Mouse (Mus musculus): ENCODE data around the gene Olig1. TPM values are rescaled to one million over a fixed set of nuclear protein-coding genes. Genes with fewer than 3 reads are reported as not detected.

The Olig1 gene
- polyA plus RNA-seq, 1 experiment from 2014 or later: 18.0 TPM

DNA sequence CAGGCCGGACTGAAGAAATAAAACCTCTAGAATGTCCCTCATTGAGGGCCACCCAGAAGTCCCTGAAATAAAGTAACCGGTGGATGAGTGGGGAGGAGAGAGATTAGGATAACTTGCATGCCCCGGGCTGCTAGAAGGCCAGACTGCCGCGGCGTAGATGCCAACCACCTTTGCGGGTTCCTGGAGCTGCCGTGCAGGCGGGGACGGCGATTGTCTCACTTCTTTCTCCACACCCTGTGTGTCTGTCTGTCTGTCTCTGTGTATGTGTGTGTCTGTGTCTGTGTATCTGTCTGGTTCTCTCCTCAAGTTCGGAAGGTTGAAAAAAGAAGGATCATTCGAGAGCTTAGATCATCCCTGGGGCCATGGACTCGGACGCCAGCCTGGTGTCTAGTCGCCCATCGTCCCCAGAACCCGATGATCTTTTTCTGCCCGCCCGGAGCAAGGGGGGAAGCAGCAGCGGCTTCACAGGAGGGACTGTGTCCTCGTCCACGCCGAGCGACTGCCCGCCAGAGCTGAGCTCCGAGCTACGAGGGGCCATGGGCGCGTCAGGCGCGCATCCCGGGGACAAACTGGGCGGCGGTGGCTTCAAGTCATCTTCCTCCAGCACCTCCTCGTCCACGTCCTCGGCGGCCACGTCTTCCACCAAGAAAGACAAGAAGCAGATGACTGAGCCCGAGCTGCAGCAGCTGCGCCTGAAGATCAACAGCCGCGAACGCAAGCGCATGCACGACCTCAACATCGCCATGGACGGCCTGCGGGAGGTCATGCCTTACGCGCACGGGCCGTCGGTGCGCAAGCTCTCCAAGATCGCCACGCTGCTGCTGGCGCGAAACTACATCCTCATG is 43.3 kb upstream of the Olig1 start:
- Histone ChIP-seq H3K27ac (ENCODE audit: low read depth, low read length) (no peak overlapping the region), H3K9me3 (replicated peaks; ENCODE audit: control insufficient read depth, low read length) (no peaks in the 10 kb centered on the region), H3K27me3 (replicated peaks; ENCODE audit: control insufficient read depth, insufficient read depth, low read length) (peaks cover 76% of the 10 kb centered on the region), H3K9ac (ENCODE audit: low read length) (peak overlapping the region; percentile 61), H3K4me2 (ENCODE audit: low read length) (peak overlapping the region; percentile 56), H3K36me3 (ENCODE audit: control insufficient read depth, insufficient read depth, low read length) (no peaks in the 10 kb centered on the region), H3K4me3 (ENCODE audit: low read depth, low read length) (peak overlapping the region; percentile 40), H3K4me1 (ENCODE audit: control insufficient read depth, insufficient read depth, low read length) (peaks cover 22% of the 10 kb centered on the region)
- no peak for DNase-seq (ENCODE audit: low spot score)
- under 1% methylated on average over 60 of the region's 60 CpGs for WGBS
- ATAC-seq: no peak

DNA sequence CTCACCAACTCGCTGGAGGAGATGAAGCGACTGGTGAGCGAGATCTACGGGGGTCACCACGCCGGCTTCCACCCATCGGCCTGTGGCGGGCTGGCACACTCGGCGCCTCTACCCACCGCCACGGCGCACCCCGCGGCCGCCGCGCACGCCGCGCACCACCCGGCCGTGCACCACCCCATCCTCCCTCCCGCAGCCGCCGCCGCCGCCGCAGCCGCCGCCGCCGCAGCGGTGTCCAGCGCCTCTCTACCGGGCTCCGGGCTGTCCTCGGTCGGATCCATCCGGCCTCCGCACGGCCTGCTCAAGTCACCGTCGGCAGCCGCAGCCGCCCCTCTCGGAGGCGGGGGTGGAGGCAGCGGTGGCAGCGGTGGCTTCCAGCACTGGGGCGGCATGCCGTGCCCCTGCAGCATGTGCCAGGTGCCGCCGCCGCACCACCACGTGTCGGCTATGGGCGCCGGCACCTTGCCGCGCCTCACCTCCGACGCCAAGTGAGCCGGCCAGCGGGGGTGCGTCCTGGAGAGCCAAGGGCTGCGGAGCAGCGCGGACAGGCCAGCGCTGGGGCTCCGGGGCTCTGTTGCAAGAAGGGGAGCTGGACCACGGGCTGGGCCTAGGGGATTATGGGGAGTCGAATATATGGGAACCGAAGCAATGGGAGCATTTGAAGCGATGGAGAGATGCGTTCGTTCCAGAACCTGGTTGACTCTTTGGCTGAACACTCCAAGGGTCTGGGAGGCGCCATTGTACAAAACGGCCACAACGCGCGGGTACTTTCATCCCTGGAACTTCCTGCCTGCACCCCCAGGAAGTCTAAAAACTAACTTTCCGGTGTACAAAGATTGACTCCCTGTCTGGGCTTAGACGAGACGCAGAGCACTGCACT is 42.5 kb upstream of the Olig1 start:
- DNase-seq (ENCODE audit: low spot score) (no peak), ATAC-seq (no peak)
- peaks cover 23% of the 10 kb centered on the region for H3K4me1 ChIP-seq (ENCODE audit: control insufficient read depth, insufficient read depth, low read length)
- no peaks in the 10 kb centered on the region for H3K9me3 ChIP-seq (replicated peaks; ENCODE audit: control insufficient read depth, low read length)
- peak overlapping the region; percentile 61 for H3K9ac ChIP-seq (ENCODE audit: low read length)
- WGBS: under 1% methylated on average over 68 of the region's 85 CpGs
- peak overlapping the region; percentile 56 for H3K4me2 ChIP-seq (ENCODE audit: low read length)
- H3K4me3 ChIP-seq (ENCODE audit: low read depth, low read length): peak overlapping the region; percentile 40
- no peak overlapping the region for H3K27ac ChIP-seq (ENCODE audit: low read depth, low read length)
- no peaks in the 10 kb centered on the region for H3K36me3 ChIP-seq (ENCODE audit: control insufficient read depth, insufficient read depth, low read length)
- H3K27me3 ChIP-seq (replicated peaks; ENCODE audit: control insufficient read depth, insufficient read depth, low read length): peaks cover 76% of the 10 kb centered on the region

DNA sequence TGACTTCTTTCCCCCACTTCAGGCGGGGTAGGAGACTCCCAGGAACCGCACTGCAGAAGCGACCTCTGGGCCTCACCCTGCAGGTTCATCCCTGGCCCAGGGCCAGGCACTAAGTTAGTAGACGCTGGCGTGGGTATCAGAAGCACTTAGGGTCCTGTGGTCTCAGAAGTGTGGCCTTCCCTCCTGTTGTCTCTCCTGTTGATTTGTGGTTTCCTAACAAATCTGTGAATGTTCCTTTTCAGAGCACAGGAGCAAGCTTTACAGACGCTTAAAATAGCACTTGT is 41.9 kb upstream of the Olig1 start:
- Histone ChIP-seq H3K36me3 (ENCODE audit: control insufficient read depth, insufficient read depth, low read length) (no peaks in the 10 kb centered on the region), H3K9ac (ENCODE audit: low read length) (peak overlapping the region; percentile 61; the same call in 1 of the 2 replicates), H3K4me1 (ENCODE audit: control insufficient read depth, insufficient read depth, low read length) (peaks cover 21% of the 10 kb centered on the region), H3K4me2 (ENCODE audit: low read length) (peak overlapping the region; percentile 56), H3K27ac (ENCODE audit: low read depth, low read length) (no peak overlapping the region), H3K9me3 (replicated peaks; ENCODE audit: control insufficient read depth, low read length) (no peaks in the 10 kb centered on the region), H3K4me3 (ENCODE audit: low read depth, low read length) (peak overlapping the region; percentile 40), H3K27me3 (replicated peaks; ENCODE audit: control insufficient read depth, insufficient read depth, low read length) (peaks cover 75% of the 10 kb centered on the region)
- WGBS: 3% methylated on average over 6 of the region's 6 CpGs
- no peak for ATAC-seq
- DNase-seq (ENCODE audit: low spot score): no peak

DNA sequence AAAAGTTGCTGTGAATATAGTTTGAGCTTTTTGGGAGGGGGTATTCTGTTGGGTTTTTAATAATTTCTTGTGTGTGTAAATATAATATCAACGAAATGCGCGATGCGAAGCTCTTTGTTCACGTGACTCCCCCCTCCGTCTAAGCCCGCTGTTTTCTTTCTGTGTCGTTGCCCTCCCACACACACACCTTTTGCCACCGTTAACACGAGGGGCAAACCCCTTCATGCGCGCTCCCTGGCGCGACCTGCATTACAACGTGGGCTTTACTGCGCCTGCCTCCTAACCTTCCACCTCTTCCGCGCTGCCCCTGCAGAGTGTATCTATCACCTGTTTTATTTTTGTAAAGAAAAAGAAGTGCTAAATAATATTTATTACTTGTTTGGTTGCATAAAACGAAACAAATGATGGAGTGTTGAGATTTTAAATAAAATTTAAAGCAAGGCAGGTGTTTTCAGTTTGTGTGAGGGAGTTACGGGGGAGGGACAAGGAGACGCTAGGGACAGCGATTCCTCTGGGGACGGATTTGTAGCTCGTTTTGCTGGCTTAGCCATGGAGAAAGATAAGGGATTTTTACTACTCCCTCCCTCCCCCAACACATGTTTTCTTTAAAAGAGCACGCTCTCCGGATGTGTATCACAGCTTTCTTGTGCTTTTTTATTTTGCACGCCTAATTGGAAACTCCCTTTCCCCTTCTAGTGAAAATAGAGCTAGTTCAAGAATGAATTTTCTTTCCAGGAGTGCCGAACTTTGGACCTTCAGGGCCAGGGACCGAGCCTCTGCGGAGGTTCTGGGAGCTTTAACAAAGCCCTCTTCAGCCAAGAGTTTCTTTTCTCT is 41.1 kb upstream of the Olig1 start:
- ATAC-seq (no peak), DNase-seq (ENCODE audit: low spot score) (no peak)
- Histone ChIP-seq H3K36me3 (ENCODE audit: control insufficient read depth, insufficient read depth, low read length) (no peaks in the 10 kb centered on the region), H3K4me3 (ENCODE audit: low read depth, low read length) (peak overlapping the region; percentile 40), H3K4me1 (ENCODE audit: control insufficient read depth, insufficient read depth, low read length) (peaks cover 20% of the 10 kb centered on the region), H3K4me2 (ENCODE audit: low read length) (peak overlapping the region; percentile 56), H3K27ac (ENCODE audit: low read depth, low read length) (no peak overlapping the region), H3K9me3 (replicated peaks; ENCODE audit: control insufficient read depth, low read length) (no peaks in the 10 kb centered on the region), H3K9ac (ENCODE audit: low read length) (peak overlapping the region; percentile 61), H3K27me3 (replicated peaks; ENCODE audit: control insufficient read depth, insufficient read depth, low read length) (peaks cover 76% of the 10 kb centered on the region)
- 5% methylated on average over 30 of the region's 30 CpGs for WGBS

DNA sequence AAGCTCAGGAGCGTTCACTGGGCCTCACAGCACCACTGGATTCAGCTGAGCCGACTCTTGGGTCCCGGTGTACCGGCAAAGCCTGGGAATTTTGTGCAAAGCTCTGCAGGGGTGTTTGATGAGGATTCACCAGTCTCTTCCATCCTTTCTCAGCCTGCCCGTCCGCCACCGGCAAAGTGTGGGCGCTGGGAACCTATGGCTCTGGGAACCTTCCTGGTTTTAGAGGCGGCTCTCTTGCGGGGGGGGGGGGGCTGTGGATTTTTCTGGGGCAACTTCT is 40.6 kb upstream of the Olig1 start:
- DNase-seq (ENCODE audit: low spot score) (no peak), ATAC-seq (no peak)
- Histone ChIP-seq H3K4me2 (ENCODE audit: low read length) (peak overlapping the region; percentile 56), H3K4me1 (ENCODE audit: control insufficient read depth, insufficient read depth, low read length) (peaks cover 20% of the 10 kb centered on the region), H3K36me3 (ENCODE audit: control insufficient read depth, insufficient read depth, low read length) (no peaks in the 10 kb centered on the region), H3K4me3 (ENCODE audit: low read depth, low read length) (peak overlapping the region; percentile 40), H3K9ac (ENCODE audit: low read length) (peak overlapping the region; percentile 45), H3K27ac (ENCODE audit: low read depth, low read length) (no peak overlapping the region), H3K9me3 (replicated peaks; ENCODE audit: control insufficient read depth, low read length) (no peaks in the 10 kb centered on the region), H3K27me3 (replicated peaks; ENCODE audit: control insufficient read depth, insufficient read depth, low read length) (peaks cover 81% of the 10 kb centered on the region)
- 7% methylated on average over 10 of the region's 10 CpGs for WGBS

DNA sequence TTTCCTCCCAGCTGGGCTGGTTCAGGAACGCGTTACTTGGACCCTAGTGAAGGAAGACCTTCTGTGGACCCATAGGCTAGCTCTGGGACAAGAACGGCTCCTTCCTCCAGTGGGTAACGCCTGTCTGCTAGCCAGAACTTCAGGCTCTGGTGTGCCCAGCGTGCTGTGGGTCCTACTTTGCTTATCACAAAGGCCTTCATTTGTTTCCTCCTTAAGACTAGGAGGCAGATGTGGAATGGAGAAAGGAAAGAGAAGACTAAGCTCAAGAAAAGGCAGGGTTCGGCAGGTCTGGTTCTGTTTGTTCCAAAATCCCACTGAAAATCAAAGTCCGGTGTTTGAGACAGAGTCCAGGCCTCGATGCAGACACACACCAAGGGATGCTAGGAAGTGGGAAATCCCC is 39.9 kb upstream of the Olig1 start:
- 27% methylated on average over 8 of the region's 8 CpGs for WGBS
- peak overlapping the region; percentile 56 for H3K4me2 ChIP-seq (ENCODE audit: low read length)
- H3K36me3 ChIP-seq (ENCODE audit: control insufficient read depth, insufficient read depth, low read length): no peaks in the 10 kb centered on the region
- no peak overlapping the region for H3K27ac ChIP-seq (ENCODE audit: low read depth, low read length)
- DNase-seq (ENCODE audit: low spot score): no peak
- H3K9me3 ChIP-seq (replicated peaks; ENCODE audit: control insufficient read depth, low read length): no peaks in the 10 kb centered on the region
- ATAC-seq: no peak
- peaks cover 20% of the 10 kb centered on the region for H3K4me1 ChIP-seq (ENCODE audit: control insufficient read depth, insufficient read depth, low read length)
- peaks cover 84% of the 10 kb centered on the region for H3K27me3 ChIP-seq (replicated peaks; ENCODE audit: control insufficient read depth, insufficient read depth, low read length)
- peak overlapping the region; percentile 40; the same call in 1 of the 2 replicates for H3K4me3 ChIP-seq (ENCODE audit: low read depth, low read length)
- H3K9ac ChIP-seq (ENCODE audit: low read length): no peak overlapping the region

DNA sequence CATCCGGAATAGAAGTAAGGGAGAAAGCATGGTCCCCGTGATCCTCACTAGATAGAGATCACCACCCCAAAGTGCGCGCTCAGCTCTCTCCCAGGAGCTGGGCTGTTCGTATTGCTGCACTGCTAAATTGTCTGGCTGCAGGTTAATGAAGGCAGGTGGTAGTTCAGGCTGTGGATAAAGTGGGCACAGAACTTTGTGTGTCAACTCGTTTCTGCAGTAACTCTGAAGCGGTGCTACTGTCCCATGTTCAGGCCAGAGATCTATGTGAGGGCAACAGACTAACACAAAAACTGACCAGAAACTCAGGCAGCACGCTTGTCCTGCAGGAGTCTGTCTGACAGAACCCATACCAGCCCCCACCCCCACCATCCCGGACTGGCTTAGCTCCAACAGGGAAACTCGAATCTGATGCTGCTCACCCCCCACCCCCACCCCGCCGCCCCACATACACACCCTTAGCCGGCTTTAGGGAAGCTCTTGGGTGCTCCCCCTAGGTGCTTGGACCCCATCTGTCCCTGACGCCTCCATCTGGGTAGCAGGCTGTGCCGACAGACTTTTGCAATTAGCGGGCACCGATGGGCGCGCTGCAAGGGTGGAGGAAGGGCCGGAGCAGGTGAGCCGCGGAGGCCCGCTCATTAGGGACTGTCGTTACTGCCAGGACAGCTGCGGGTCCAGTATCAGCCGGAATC is 37.6 kb upstream of the Olig1 start:
- Histone ChIP-seq H3K4me1 (ENCODE audit: control insufficient read depth, insufficient read depth, low read length) (peaks cover 12% of the 10 kb centered on the region), H3K36me3 (ENCODE audit: control insufficient read depth, insufficient read depth, low read length) (no peaks in the 10 kb centered on the region), H3K4me3 (ENCODE audit: low read depth, low read length) (no peak overlapping the region), H3K9ac (ENCODE audit: low read length) (no peak overlapping the region), H3K4me2 (ENCODE audit: low read length) (peak overlapping the region; percentile 33; the same call in 1 of the 2 replicates), H3K9me3 (replicated peaks; ENCODE audit: control insufficient read depth, low read length) (no peaks in the 10 kb centered on the region), H3K27me3 (replicated peaks; ENCODE audit: control insufficient read depth, insufficient read depth, low read length) (peaks cover 85% of the 10 kb centered on the region), H3K27ac (ENCODE audit: low read depth, low read length) (no peak overlapping the region)
- WGBS: 4% methylated on average over 26 of the region's 26 CpGs
- DNase-seq (ENCODE audit: low spot score) (peak; percentile 69), ATAC-seq (peak; percentile 75)

DNA sequence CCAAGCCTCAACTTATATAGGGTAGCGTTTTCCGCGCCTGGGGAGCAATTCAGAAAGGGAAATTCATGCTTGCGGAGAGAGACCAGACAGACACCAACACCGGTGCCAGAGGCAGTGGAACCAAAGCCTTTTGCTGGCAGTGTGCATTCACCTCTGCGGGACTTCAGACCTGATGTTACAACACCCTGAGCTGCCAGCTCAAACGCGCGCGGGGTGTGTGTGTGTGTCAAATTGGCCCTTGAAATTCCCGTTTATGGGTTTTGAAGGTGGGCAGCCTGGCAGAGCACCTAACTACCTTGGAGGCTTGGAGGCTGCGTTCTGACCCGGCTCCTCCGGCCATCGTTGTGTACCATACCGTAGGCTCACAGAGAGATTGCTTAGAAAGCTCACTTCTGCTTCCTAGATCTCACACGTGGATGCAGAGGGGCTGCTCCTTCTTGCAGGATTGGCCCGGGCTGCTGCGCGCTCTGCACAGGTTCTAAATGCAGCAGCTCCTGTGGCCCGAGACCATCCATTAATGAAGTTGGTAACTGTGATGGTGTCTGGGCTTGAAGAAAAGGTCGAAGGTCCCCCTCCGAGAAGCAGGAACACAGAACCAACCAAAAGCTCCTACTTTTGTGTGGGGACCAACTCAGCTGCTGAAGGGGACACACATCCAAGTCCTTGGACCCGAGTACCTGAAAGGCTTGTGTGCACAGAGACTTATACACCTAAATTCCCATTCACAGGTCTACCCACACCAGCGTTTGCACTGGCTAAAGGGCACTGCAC is 36.9 kb upstream of the Olig1 start:
- 4% methylated on average over 25 of the region's 25 CpGs for WGBS
- Histone ChIP-seq H3K4me1 (ENCODE audit: control insufficient read depth, insufficient read depth, low read length) (peaks cover 11% of the 10 kb centered on the region), H3K9ac (ENCODE audit: low read length) (no peak overlapping the region), H3K4me3 (ENCODE audit: low read depth, low read length) (no peak overlapping the region), H3K27me3 (replicated peaks; ENCODE audit: control insufficient read depth, insufficient read depth, low read length) (peaks cover 80% of the 10 kb centered on the region), H3K36me3 (ENCODE audit: control insufficient read depth, insufficient read depth, low read length) (no peaks in the 10 kb centered on the region), H3K9me3 (replicated peaks; ENCODE audit: control insufficient read depth, low read length) (no peaks in the 10 kb centered on the region), H3K4me2 (ENCODE audit: low read length) (peak overlapping the region; percentile 33; the same call in 1 of the 2 replicates), H3K27ac (ENCODE audit: low read depth, low read length) (no peak overlapping the region)
- ATAC-seq (no peak; the same call in 1 of the 2 replicates), DNase-seq (ENCODE audit: low spot score) (no peak)

Data from forebrain, embryonic 14.5 days (tissue).